Mouse (Mus musculus): Measurements from ENCODE around the gene Bcr. TPM values are rescaled to one million over a fixed set of nuclear protein-coding genes. Genes with fewer than 3 reads are reported as not detected.
"Not testable (repeated sequence)": the region's sequence is repeated elsewhere in the genome, so short reads cannot be mapped to it uniquely, and the experiment has no call there.

Gene Bcr
- polyA plus RNA-seq, 1 experiment from 2014 or later = 9.7 TPM

- no peak within 1 kb of the TSS for H3K9ac ChIP-seq
- 0 out of 2 replicates have a peak, but pooled peaks cover 4% of the 10 kb centered on the region for H3K27me3 ChIP-seq
- no peak within 1 kb of the TSS for H3K4me3 ChIP-seq
- H3K27ac ChIP-seq = no peak within 1 kb of the TSS
- no peaks in the 10 kb centered on the region for H3K36me3 ChIP-seq
- WGBS = 30% methylated on average over 10 of the region's 10 CpGs
- no peak for ATAC-seq (replicated peaks; ENCODE audit: insufficient number of reproducible peaks, insufficient read depth, low FRiP score, low read depth)
- no peaks in the 10 kb centered on the region for H3K9me3 ChIP-seq (replicated peaks)
- H3K4me1 ChIP-seq (replicated peaks) = peaks cover 9% of the 10 kb centered on the region
- no peak within 1 kb of the TSS for H3K4me2 ChIP-seq
Observed at GRCm38 (mm10) chr10:75032395-75032794, 28.0 kb upstream of the Bcr start, which contains the start of gene Rsph14. TSS of gene Rsph14 (minus strand) at chr10:75032586.

GRCm38 (mm10) chr10:75036883-75037379 lies 23.5 kb upstream of the Bcr start, which contains the start of gene Rab36:
TSS of gene Rab36 (plus strand) at chr10:75037058.
- no peaks in the 10 kb centered on the region for H3K9me3 ChIP-seq (replicated peaks)
- peak; percentile 94 for ATAC-seq (replicated peaks; ENCODE audit: insufficient number of reproducible peaks, insufficient read depth, low FRiP score, low read depth)
- no peaks in the 10 kb centered on the region for H3K36me3 ChIP-seq
- 0 out of 2 replicates have a peak within 1 kb of the TSS, but pooled peaks have one; percentile 34 for H3K27ac ChIP-seq
- WGBS = under 1% methylated on average over 36 of the region's 36 CpGs
- peaks cover 9% of the 10 kb centered on the region for H3K4me1 ChIP-seq (replicated peaks)
- H3K27me3 ChIP-seq = no peaks in the 10 kb centered on the region
- no peak within 1 kb of the TSS; the same call in 1 of the 2 replicates for H3K9ac ChIP-seq
- peak within 1 kb of the TSS; percentile 67 for H3K4me2 ChIP-seq
- H3K4me3 ChIP-seq = peak within 1 kb of the TSS; percentile 47

- WGBS = 16% methylated on average over 1 of the region's 1 CpGs
- ATAC-seq (replicated peaks; ENCODE audit: insufficient number of reproducible peaks, insufficient read depth, low FRiP score, low read depth) = not testable (repeated sequence)
Observed at GRCm38 (mm10) chr10:75042060-75042459, 18.3 kb upstream of the Bcr start.

GRCm38 (mm10) chr10:75044459-75044858 lies 15.9 kb upstream of the Bcr start:
- Histone ChIP-seq H3K4me2 (no peak overlapping the region), H3K4me3 (no peak overlapping the region), H3K9ac (no peak overlapping the region), H3K27me3 (no peaks in the 10 kb centered on the region), H3K27ac (no peak overlapping the region), H3K36me3 (no peaks in the 10 kb centered on the region), H3K4me1 (replicated peaks) (no peaks in the 10 kb centered on the region), H3K9me3 (replicated peaks) (no peaks in the 10 kb centered on the region)
- 29% methylated on average over 7 of the region's 7 CpGs for WGBS
- ATAC-seq (replicated peaks; ENCODE audit: insufficient number of reproducible peaks, insufficient read depth, low FRiP score, low read depth) = no peak

More at GRCm38 (mm10) chr10:75042060-75042459, 18.3 kb upstream of the Bcr start:
- H3K9ac ChIP-seq; H3K4me3 ChIP-seq; H3K9me3 ChIP-seq (replicated peaks); H3K4me2 ChIP-seq; H3K36me3 ChIP-seq; H3K4me1 ChIP-seq (replicated peaks); H3K27ac ChIP-seq; H3K27me3 ChIP-seq: not testable (repeated sequence)

GRCm38 (mm10) chr10:75045831-75046230 lies 14.6 kb upstream of the Bcr start:
- H3K9ac ChIP-seq = no peak overlapping the region
- H3K4me2 ChIP-seq = no peak overlapping the region
- no peak overlapping the region for H3K4me3 ChIP-seq
- H3K36me3 ChIP-seq = no peaks in the 10 kb centered on the region
- H3K9me3 ChIP-seq (replicated peaks) = no peaks in the 10 kb centered on the region
- no peak overlapping the region for H3K27ac ChIP-seq
- ATAC-seq (replicated peaks; ENCODE audit: insufficient number of reproducible peaks, insufficient read depth, low FRiP score, low read depth) = no peak
- peaks cover 5% of the 10 kb centered on the region; the same call in 1 of the 2 replicates for H3K27me3 ChIP-seq
- WGBS = 88% methylated on average over 15 of the region's 15 CpGs
- no peaks in the 10 kb centered on the region for H3K4me1 ChIP-seq (replicated peaks)

- Histone ChIP-seq H3K36me3 (no peaks in the 10 kb centered on the region), H3K4me1 (replicated peaks) (peaks cover 7% of the 10 kb centered on the region; the same call in 1 of the 2 replicates), H3K27me3 (peaks cover 28% of the 10 kb centered on the region; the same call in 1 of the 2 replicates), H3K27ac (no peak overlapping the region), H3K4me3 (no peak overlapping the region), H3K4me2 (no peak overlapping the region), H3K9ac (no peak overlapping the region), H3K9me3 (replicated peaks) (no peaks in the 10 kb centered on the region)
- no peak for ATAC-seq (replicated peaks; ENCODE audit: insufficient number of reproducible peaks, insufficient read depth, low FRiP score, low read depth)
- 87% methylated on average over 7 of the region's 7 CpGs for WGBS
Observed at GRCm38 (mm10) chr10:75048711-75049110, 11.7 kb upstream of the Bcr start.

- 80% methylated on average over 21 of the region's 21 CpGs for WGBS
- H3K9ac ChIP-seq = no peak overlapping the region
Observed at GRCm38 (mm10) chr10:75051364-75052074, 8.9 kb upstream of the Bcr start.

GRCm38 (mm10) chr10:75052902-75053301 lies 7.5 kb upstream of the Bcr start:
- Histone ChIP-seq H3K9me3 (replicated peaks) (no peaks in the 10 kb centered on the region), H3K9ac (no peak overlapping the region), H3K27ac (no peak overlapping the region), H3K4me2 (no peak overlapping the region), H3K4me1 (replicated peaks) (peaks cover 16% of the 10 kb centered on the region), H3K27me3 (peaks cover 49% of the 10 kb centered on the region), H3K36me3 (no peaks in the 10 kb centered on the region), H3K4me3 (no peak overlapping the region)
- no peak for ATAC-seq (replicated peaks; ENCODE audit: insufficient number of reproducible peaks, insufficient read depth, low FRiP score, low read depth)
- WGBS = 83% methylated on average over 8 of the region's 8 CpGs

More at GRCm38 (mm10) chr10:75051364-75052074, 8.9 kb upstream of the Bcr start:
- H3K36me3 ChIP-seq = no peaks in the 10 kb centered on the region
- H3K4me1 ChIP-seq (replicated peaks) = peaks cover 16% of the 10 kb centered on the region
- no peak overlapping the region for H3K27ac ChIP-seq
- no peaks in the 10 kb centered on the region for H3K9me3 ChIP-seq (replicated peaks)
- no peak overlapping the region for H3K4me2 ChIP-seq
- peaks cover 35% of the 10 kb centered on the region for H3K27me3 ChIP-seq
- ATAC-seq (replicated peaks; ENCODE audit: insufficient number of reproducible peaks, insufficient read depth, low FRiP score, low read depth) = no peak
- H3K4me3 ChIP-seq = no peak overlapping the region

GRCm38 (mm10) chr10:75053655-75054054 lies 6.7 kb upstream of the Bcr start:
- Histone ChIP-seq H3K27me3 (peaks cover 55% of the 10 kb centered on the region), H3K4me1 (replicated peaks) (peaks cover 16% of the 10 kb centered on the region), H3K27ac (no peak overlapping the region), H3K4me3 (no peak overlapping the region), H3K9ac (no peak overlapping the region), H3K4me2 (no peak overlapping the region), H3K9me3 (replicated peaks) (no peaks in the 10 kb centered on the region), H3K36me3 (no peaks in the 10 kb centered on the region)
- 79% methylated on average over 4 of the region's 4 CpGs for WGBS
- ATAC-seq (replicated peaks; ENCODE audit: insufficient number of reproducible peaks, insufficient read depth, low FRiP score, low read depth) = no peak

GRCm38 (mm10) chr10:75054125-75054524 lies 6.3 kb upstream of the Bcr start:
- 29% methylated on average over 6 of the region's 6 CpGs for WGBS

GRCm38 (mm10) chr10:75055672-75056071 lies 4.7 kb upstream of the Bcr start:
- H3K27ac ChIP-seq = no peak overlapping the region
- WGBS = 75% methylated on average over 5 of the region's 5 CpGs
- no peak overlapping the region for H3K4me2 ChIP-seq
- H3K9me3 ChIP-seq (replicated peaks) = no peaks in the 10 kb centered on the region
- H3K4me3 ChIP-seq = no peak overlapping the region
- H3K27me3 ChIP-seq = peaks cover 53% of the 10 kb centered on the region
- H3K36me3 ChIP-seq = no peaks in the 10 kb centered on the region
- ATAC-seq (replicated peaks; ENCODE audit: insufficient number of reproducible peaks, insufficient read depth, low FRiP score, low read depth) = no peak
- H3K9ac ChIP-seq = no peak overlapping the region
- H3K4me1 ChIP-seq (replicated peaks) = peaks cover 24% of the 10 kb centered on the region

More at GRCm38 (mm10) chr10:75054125-75054524, 6.3 kb upstream of the Bcr start:
- no peak overlapping the region for H3K9ac ChIP-seq
- H3K27me3 ChIP-seq = peaks cover 57% of the 10 kb centered on the region
- no peaks in the 10 kb centered on the region for H3K36me3 ChIP-seq
- no peaks in the 10 kb centered on the region for H3K9me3 ChIP-seq (replicated peaks)
- peaks cover 16% of the 10 kb centered on the region for H3K4me1 ChIP-seq (replicated peaks)
- H3K27ac ChIP-seq = no peak overlapping the region
- peak; percentile 68; the same call in 1 of the 2 replicates for ATAC-seq (replicated peaks; ENCODE audit: insufficient number of reproducible peaks, insufficient read depth, low FRiP score, low read depth)
- H3K4me2 ChIP-seq = no peak overlapping the region
- H3K4me3 ChIP-seq = no peak overlapping the region

All from heart, embryonic 15.5 days (tissue).